Mouse (Mus musculus) heart, postnatal 14 days (tissue): ENCODE measurements around the gene Nfe2l1. TPM values are rescaled to one million over a fixed set of nuclear protein-coding genes. Genes with fewer than 3 reads are reported as not detected.

ENCODE experiments used
- DNase-seq, 2 experiments: peaks; one replicate each; pipeline ENCODE4 v3.0.0; 2021 to 2022
- intact Hi-C: fragments of 180-260 bp; cut with DNase I; formaldehyde crosslinking; loops from one replicate; pipeline ENCODE4 v1.15.1; 2025
- long read RNA-seq, 2 experiments: library from polyadenylated mRNA; stranded (forward); transcript quantifications; one replicate each; pipeline ENCODE4 v2.0.0; 2021
- total RNA-seq, 2 experiments: library from RNA; stranded (reverse); gene quantifications; 2 replicates each; pipeline ENCODE4 v1.2.3; 2021

Gene Nfe2l1
- total RNA-seq, result 100 to 1,000 TPM; 346 to 358 TPM
- long read RNA-seq, experiment 1, full-length matches to known transcripts, result 129 of 261 reads
- long read RNA-seq, experiment 1, partial matches to known transcripts, result 33 of 261 reads
- long read RNA-seq, experiment 1, other reads (novel, unspliced or antisense), result 99 of 261 reads
- long read RNA-seq, experiment 2, full-length matches to known transcripts, result 124 of 236 reads
- long read RNA-seq, experiment 2, partial matches to known transcripts, result 36 of 236 reads
- long read RNA-seq, experiment 2, other reads (novel, unspliced or antisense), result 76 of 236 reads

DNA sequence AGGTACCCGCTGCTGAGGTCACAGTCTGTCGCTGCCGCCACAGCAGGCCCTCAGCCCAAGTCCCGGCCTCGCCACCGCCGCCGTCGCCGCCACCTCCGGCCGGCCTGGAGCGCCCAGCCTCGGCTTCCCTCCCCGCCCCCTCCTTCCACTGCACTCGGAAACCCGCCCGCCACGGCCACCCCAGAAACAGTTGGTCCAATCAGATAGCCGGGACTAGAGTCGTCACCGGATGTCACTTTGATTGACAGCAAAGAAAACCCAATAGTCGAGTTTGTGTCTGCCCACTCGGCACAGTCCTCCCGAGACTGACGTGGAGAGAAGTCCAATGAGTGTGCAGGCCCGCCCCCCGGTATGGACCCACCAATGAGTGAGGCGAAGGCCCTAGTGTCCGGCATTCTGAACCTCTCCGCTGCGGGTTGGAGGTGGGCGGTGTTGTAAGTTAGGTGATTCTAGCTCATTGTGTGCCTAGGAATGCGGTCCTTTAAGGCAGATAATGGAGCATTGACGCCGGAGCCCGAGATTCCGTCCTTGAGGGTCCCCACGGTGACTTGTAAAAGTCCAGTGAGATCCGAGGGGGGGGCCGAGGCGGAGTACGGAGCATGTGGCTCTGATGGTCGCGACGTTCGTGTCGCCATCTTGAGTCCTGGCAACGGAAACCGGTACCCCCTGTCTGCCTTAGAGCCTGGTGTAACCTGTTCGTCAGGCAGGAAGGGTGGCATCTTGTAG is at the start of gene Nfe2l1:
Gene Nfe2l1, minus strand, starts transcription at position 156 of the 726 bp plus-strand sequence.
- peak; percentile 95 to 97 for DNase-seq
- intact Hi-C loops, result loop anchor here (2.0 kb wide), 2 partner anchors 21 to 35 kb away; no protein-coding TSS in a partner anchor

DNA sequence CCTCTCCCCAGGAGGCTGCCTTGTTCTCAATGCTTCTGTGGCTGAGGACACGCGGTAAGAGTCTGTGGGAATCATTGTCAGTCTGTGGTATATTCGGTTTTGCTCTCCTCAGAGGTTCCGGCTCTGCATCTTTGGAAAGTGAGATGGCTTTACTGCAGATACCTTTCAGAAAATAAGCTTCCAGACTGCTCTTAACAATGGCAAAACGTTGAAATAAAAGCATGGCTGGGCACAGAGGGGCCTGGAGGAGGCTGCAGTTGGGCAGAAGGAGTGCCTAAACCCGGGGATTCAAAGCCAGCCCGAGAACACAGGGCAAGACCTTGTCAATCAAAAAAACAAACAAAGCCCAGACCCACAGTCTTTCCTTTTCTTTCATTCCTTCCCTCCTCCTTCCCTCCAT is 49.6 kb upstream of the Nfe2l1 start:
- intact Hi-C loops, result no loop called here

DNA sequence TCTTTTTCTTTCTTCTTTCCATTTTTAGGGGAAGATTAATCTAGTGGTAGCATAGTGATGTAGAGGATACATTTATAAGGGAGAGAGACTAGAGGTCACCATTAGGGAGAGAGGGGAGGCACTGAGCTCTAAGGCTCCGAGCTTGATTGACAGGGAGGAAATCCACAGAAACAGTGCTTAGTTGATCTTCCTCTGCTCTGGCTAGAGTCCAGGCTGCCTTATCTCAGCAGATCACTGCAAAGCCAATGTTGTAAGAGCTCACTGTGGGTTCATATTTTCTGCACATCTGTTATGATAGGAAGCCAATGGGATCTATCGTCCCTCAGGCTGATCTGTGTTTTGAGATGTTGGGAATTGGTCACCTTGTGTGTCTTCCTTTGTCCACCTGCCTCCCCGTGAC is 48.9 kb upstream of the Nfe2l1 start:
- no peak for DNase-seq
- intact Hi-C loops, result no loop called here

More for the DNA sequence above, 49.6 kb upstream of the Nfe2l1 start:
- DNase-seq, result no peak

DNA sequence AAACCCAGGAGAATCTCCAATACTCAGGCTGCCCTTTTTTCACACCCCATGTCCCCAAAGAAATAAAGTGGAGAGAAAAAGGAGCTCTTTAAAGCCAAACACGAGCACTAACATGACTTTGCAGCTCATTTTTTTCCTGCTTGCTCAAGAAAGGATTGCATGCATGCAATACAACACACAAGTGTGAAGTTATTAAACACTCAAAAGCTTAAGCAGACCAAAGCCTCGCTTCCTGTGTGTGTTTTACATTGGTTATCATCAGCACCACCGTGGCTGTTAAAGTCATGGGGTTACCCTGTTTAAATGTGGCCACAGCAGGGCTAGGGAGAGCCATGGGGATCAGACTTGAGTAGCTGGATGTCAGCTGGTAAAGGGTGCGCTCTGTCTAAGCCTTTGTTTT is 47.3 kb upstream of the Nfe2l1 start:
- DNase-seq, result no peak
- intact Hi-C loops, result no loop called here

DNA sequence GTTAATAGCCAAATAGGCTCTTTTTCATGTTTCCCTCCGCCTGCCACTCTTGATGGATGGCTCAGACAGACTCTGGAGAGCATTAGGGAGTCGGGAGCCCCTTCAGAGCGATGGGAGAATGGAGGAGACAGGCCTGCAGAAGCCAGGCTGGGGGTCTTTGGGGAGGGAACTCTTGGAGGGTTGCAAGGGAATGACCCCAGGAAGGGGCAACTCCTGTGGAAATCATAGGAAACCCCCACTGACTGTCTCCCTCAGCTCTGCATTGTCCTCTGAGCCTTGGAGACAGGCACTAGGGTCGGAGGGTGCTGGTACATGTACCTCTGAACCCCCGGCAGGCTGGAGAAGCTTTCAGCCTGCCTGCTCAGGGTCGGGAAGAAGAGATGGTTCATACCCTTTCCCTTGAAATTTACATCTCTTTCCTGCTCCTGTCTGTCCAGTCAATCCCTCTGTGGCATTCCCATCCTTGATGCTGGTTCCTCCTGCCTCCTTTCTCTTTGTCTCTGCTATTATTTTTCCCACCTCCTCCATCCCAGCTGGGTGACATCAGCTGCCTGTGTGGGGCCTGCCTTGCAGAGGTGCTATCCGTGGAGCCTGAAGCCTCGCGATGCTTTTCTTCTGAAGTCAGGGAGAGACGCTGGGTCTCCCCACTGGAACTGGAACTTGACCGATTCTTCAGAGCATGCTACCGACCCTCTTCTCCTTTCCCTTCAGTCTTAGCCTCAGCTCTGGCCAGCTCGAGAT is 46.7 kb upstream of the Nfe2l1 start:
- intact Hi-C loops, result no loop called here
- DNase-seq, result no peak

DNA sequence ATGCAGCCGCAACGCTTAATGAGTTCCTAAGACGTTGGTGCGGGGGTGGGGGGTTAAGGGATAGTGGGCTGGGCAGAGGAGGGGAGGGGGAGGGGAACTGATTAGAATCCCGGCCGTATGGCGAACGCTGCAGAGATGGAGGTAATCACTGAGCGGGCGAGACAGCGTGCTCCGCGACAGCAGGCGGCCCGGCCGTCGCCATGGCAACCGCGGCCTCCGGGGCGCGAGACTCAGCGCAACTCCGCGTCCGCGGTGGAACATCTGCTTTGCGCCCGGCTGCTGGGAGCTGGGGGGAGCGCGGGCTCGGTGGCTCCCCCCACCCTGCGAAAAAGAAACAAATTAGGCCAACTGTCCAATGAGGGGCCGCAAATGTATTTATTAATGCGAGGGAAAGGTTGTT is 46.0 kb upstream of the Nfe2l1 start:
- DNase-seq, result peak; percentile 78 to 80

DNA sequence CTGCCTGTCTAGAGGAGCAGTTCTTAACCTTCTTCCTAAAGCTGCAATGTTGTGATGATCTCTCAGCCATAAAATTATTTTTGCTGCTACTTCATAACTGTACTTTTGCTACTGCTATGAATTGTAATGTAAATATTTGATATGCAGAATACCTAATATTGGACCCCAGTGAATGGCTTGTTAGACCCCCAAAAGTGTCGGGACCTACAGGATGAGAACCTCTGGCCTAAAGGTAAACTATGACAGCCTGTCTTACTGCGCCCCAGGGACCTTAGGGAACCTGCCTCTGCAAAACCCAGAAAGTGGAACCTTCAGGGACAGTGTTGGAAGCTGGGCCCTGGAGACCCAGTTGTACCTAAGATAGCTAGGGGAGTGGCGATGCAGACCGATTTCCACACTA is 45.5 kb upstream of the Nfe2l1 start:
- no peak for DNase-seq
- intact Hi-C loops, result no loop called here

More for the DNA sequence above, 46.0 kb upstream of the Nfe2l1 start:
- intact Hi-C loops, result no loop called here

GRCm38 (mm10) chr11:96873601-96874140 is 43.9 kb upstream of the Nfe2l1 start:
- intact Hi-C loops, result loop anchor here (5.0 kb wide), 1 partner anchor 154 kb away; the partner anchor contains the start of gene Scrn2
- no peak for DNase-seq

DNA sequence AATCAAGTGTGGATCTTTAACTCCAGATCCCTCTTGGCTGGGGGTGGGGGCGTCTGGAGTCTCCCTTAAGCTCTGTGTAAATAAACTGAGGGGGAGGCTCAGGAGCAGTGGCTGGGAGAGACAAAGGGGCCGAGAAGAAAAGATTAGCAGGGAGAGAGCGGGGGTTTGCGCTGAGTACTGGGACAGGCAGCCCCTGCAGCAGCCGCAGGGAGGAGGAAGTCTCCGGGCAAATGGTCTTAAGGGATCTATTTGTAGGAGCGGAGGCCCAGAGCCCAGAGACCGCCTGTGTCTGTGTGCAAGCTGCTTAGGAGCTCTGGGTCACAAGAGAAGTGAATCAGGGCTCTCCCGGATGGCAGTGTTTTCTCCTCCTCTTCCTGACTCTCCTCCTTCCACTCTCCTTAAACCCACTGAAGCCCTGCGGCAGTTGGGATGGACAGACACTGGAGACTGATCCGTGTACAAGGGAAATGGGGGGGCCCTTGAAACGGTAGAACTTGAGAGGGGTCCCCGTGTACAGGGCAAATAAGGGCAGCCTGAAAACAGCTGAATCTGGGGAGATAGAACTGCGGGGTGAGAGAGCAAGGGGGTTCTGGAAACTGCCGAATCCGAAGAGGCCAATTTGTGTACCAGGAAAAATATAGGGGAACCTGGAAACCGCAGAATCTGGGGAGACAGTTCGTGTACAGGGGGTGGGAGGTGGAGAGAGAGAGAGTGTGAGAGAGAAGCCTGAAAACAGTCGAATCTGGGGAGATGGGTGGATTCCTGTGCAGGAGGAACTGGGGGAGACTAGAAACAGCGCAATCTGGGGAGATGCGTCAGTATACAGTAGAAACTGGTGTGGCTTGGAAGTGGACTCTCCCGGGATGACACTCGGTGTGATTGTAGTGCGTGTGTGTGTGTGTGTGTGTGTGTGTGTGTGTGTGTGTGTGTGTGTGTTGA is 42.9 kb upstream of the Nfe2l1 start:
- intact Hi-C loops, result loop anchor here (5.0 kb wide), 1 partner anchor 155 kb away; the partner anchor contains the start of gene Scrn2
- DNase-seq, result no peak

GRCm38 (mm10) chr11:96867149-96867548 is 37.4 kb upstream of the Nfe2l1 start:
- intact Hi-C loops, result loop anchor here (1.0 to 5.0 kb wide), 2 partner anchors 44 to 95 kb away; no protein-coding TSS in a partner anchor
- peak; percentile 68 to 82 for DNase-seq

DNA sequence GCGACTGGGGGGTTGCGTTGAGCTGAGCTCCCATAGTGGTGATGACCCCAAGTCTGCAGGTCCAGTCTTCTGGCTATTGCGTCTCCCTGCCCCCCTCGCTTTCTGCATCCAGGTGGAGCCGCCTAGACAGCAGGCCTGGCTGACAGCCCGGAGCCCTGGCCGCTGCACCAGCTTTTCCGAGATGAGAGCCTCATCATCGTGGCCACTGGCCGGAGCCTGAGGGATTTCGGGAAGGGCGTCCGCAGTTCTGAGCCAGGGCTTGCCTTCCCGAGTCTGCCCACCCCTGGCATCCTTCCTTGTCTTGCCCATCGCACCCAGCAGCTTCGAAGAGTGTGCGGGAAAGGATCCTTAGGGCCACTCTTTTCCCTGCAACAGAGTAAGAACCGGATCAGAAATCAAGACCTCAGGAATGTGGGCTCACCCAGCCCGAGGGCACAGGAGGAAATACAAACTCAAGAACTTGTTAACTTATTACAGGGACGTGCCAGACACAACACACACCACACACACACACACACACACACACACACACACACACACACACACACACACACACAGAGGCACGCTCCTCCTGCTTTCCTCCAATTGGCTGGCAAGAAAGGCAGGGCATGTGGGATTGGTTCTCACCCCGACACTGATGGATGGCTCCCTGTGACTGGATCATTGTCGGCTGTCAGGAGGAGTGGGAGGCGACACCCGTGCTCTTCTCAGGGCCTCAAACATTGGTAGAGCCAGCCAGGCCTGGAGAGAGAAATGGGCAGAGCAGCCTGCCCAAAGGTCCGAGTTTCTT is 33.6 kb upstream of the Nfe2l1 start:
- peak; percentile 54 for DNase-seq

GRCm38 (mm10) chr11:96862534-96862933 is 32.8 kb upstream of the Nfe2l1 start:
- no peak for DNase-seq
- intact Hi-C loops, result loop anchor here (1.0 to 5.0 kb wide), 5 partner anchors 85 to 560 kb away; partner anchors contain the start of genes Hoxb5 and Snx11

More for the DNA sequence above, 33.6 kb upstream of the Nfe2l1 start:
- intact Hi-C loops, result loop anchor here (5.0 kb wide), 4 partner anchors 86 to 561 kb away; partner anchors contain the start of genes Hoxb5 and Snx11

DNA sequence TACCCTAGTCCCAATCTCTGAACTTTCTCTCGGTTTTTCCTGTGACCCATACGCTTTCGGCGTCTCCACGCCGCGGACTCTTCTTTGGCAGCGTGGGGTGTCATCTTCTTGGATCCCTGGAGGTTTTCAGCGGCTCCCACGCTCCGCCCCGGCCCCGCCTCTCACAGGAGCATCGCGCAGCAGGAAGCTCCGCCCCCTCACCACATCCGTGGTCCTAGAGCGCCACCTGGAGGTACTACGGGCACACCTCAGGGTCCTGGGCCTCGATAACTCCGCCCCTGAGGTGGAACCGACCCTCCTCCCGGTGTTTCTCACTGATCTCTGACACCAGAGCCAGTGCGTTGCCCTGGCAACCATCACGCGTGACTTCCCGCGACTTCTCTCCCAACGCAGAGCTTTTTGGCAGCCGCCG is 32.1 kb upstream of the Nfe2l1 start:
- intact Hi-C loops, result loop anchor here (1.0 to 5.0 kb wide), 6 partner anchors 85 to 583 kb away; partner anchors contain the start of genes Hoxb5 and Snx11
- peak; percentile 96 to 98 for DNase-seq

- intact Hi-C loops, result loop anchor here (2.0 to 5.0 kb wide), 5 partner anchors 84 to 583 kb away; partner anchors contain the start of genes Hoxb5 and Snx11
- peak; percentile 53 to 62 for DNase-seq
Measured at GRCm38 (mm10) chr11:96861446-96861845, 31.7 kb upstream of the Nfe2l1 start.

DNA sequence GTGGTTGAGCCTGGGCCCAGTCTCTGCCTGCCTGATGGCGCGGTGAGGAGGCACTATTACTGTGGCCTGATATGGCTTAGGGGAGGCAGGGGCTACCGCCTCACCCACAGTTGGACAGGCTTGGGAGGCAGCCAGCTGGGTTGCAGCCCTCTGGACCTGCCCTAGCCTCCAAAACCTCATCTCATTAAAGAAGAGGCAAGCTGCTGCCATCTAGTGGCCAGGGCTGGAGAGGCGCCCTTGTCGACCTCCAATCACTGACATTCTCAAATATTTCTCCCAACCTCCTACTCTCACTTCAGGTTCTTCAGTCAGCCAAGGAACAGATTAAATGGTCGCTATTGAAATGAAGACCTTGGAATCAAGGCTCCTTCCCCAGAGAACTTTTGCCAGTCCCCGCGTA is 30.8 kb upstream of the Nfe2l1 start:
- peak; percentile 90 to 95 for DNase-seq
- intact Hi-C loops, result loop anchor here (2.0 to 5.0 kb wide), 5 partner anchors 83 to 582 kb away; partner anchors contain the start of genes Hoxb5 and Snx11

DNA sequence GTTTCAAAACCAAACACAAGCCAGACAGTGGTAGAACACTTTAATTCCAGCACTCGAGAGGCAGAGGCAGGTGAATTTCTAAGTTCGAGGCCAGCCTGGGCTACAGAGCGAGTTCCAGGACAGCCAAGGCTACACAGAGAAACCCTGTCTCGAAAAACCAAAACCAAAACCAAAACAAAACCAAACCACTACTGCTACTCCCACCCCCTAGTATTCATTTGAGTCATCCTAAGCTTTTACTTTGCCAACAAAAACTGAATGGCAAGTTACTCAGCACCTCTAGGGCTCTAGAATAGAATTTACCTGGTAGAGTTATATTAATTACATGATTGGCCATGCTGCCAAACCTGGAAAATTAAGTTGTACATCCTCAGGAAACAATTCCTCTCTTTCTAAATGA is 29.9 kb upstream of the Nfe2l1 start:
- intact Hi-C loops, result loop anchor here (2.0 to 5.0 kb wide), 5 partner anchors 82 to 581 kb away; partner anchors contain the start of genes Hoxb5 and Snx11
- DNase-seq, result no peak

DNA sequence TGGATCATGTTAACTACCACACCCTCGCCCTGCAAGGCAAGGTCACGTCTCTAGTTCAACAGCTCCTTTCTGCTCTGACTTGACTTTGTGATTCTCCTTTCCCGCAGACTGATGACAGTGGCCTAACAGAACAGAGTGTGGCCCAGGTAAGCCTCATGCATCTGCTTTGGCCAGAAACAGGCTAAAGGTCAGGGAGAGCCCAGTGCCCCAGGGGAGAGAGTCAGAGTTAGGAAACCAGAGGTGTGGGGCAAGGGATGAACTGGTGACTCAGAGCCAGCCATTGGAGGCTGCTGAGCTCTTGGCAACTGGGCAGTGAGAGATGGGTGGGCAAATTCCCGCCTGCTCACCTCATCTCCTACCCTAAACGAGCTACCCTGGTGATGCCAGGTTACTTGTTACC is 27.7 kb upstream of the Nfe2l1 start:
- intact Hi-C loops, result no loop called here
- DNase-seq, result no peak
